ENCODE assay signal across 14 mouse cellular contexts in the genomic region with DNA sequence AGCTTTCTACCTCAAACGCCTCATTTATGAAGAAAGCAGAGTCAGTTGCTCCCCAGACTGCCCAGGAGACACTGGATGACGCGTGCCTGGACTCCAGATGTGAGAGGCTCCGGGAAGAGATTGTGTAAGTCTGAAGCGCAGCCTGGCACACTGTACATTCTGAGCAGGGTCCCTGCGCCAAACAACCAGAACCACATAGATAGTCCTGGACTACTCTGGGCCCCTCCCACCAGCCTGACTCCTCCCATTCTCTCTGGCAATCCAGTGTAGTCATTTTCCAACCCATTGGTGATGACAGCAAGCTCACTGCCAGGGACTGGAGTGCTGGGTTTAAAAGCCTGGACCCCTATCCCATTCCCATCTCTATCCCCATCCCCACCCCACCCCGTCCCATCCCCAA. TPM values are rescaled to one million over a fixed set of nuclear protein-coding genes. Genes with fewer than 3 reads are reported as not detected.
A peak's percentile ranks its signal among the peaks of the same experiment; 100 is the strongest.
DNase-seq lines count a peak whose midpoint lies in the region; ATAC-seq lines count a peak whose summit lies in the region.
"Had no signal": no experiment of that assay in that cellular context is flagged by ENCODE, and none has a peak within 500 bp of the region (broad histone marks: within the 10 kb centered on the region; RNA-seq: fewer than 3 reads in every experiment).

No protein-coding gene starts in this region.

- peak; percentile 48 for DNase-seq in heart, postnatal 4 days
- no peak for DNase-seq in heart, adult 8-10 months (ENCODE audit: low spot score)
- DNase-seq in 3T3-L1 (ENCODE audit: low read depth, low spot score) (peak; percentile 89), NIH3T3 (ENCODE audit: low read depth) (peak; percentile 88), liver (peak; percentile 70)
- no peak for DNase-seq in right cerebral cortex, postnatal 10 days (ENCODE audit: low spot score in 2 of 2)
- DNase-seq in adrenal gland, postnatal 25 days = no peak
- DNase-seq: cerebellum, adult 9-10 months; right cerebral cortex, postnatal 25 days had no signal

- ATAC-seq in neural tube, embryonic 15.5 days (ENCODE audit: low FRiP score) = no peak
- ATAC-seq: intestine, postnatal 0 days had no signal

- peaks cover 4% of the 10 kb centered on the region; the same call in 1 of the 2 replicates for H3K4me1 ChIP-seq in neural tube, embryonic 15.5 days

- WGBS in neural tube, embryonic 15.5 days = 88% methylated on average over 7 of the region's 7 CpGs

- no peak overlapping the region for H3K4me3 ChIP-seq in neural tube, embryonic 15.5 days (replicated peaks)
- H3K4me3 ChIP-seq: forebrain, embryonic 12.5 days; gastrocnemius, adult 2 months; hindbrain, embryonic 10.5 days had no signal

- H3K27ac ChIP-seq in neural tube, embryonic 15.5 days (replicated peaks) = no peak overlapping the region
- H3K27ac ChIP-seq: forebrain, embryonic 12.5 days had no signal

- no peaks in the 10 kb centered on the region for H3K9me3 ChIP-seq in neural tube, embryonic 15.5 days (replicated peaks)
- H3K9me3 ChIP-seq: forebrain, embryonic 12.5 days; hindbrain, embryonic 10.5 days had no signal

- no peaks in the 10 kb centered on the region for H3K27me3 ChIP-seq in neural tube, embryonic 15.5 days (replicated peaks)
- H3K27me3 ChIP-seq: forebrain, embryonic 12.5 days had no signal

- no peaks in the 10 kb centered on the region for H3K36me3 ChIP-seq in neural tube, embryonic 15.5 days
- H3K36me3 ChIP-seq: forebrain, embryonic 12.5 days; hindbrain, embryonic 10.5 days had no signal

- no peak overlapping the region for H3K9ac ChIP-seq in neural tube, embryonic 15.5 days (replicated peaks)
- H3K9ac ChIP-seq: forebrain, embryonic 12.5 days had no signal

- no peak overlapping the region for H3K4me2 ChIP-seq in neural tube, embryonic 15.5 days
- H3K4me2 ChIP-seq: forebrain, embryonic 12.5 days had no signal

RNA-seq across cellular contexts. Expression of a gene that starts 24.5 kb away (rescaled TPM):
- total RNA-seq in heart, postnatal 4 days (2021) = 100 to 1,000 TPM; 313 to 318 TPM
- total RNA-seq in heart, adult 8-10 months (2022) = 100 to 1,000 TPM; 236 to 258 (median 249) TPM
- total RNA-seq in adrenal gland, postnatal 25 days (2021) = 65.5 and 72.8 TPM in 2 replicates
- polyA plus RNA-seq in neural tube, embryonic 15.5 days (2015; fragmentation: Nextera tagmentation; extraction: Ambion mirVana) = 45.3 and 62.7 TPM in 2 replicates

RNA-seq across cellular contexts. Expression of a gene that starts 56.0 kb away (rescaled TPM):
- 100 to 1,000 TPM; 132 to 135 TPM for total RNA-seq in heart, postnatal 4 days (2021)
- 10 to 100 TPM; 47.4 to 70.9 (median 55.8) TPM for total RNA-seq in heart, adult 8-10 months (2022)
- total RNA-seq in adrenal gland, postnatal 25 days (2021) = 133 and 151 TPM in 2 replicates
- polyA plus RNA-seq in neural tube, embryonic 15.5 days (2015; fragmentation: Nextera tagmentation; extraction: Ambion mirVana) = 174 and 181 TPM in 2 replicates

Comparison
In these comparisons a context has a peak if more than half of its experiments do, and no peak if none do; other contexts are left out.
1. DNase-seq: peak in heart, postnatal 4 days (single experiment), 3T3-L1 (single experiment), NIH3T3 (single experiment) and liver (single experiment); none in heart, adult 8-10 months (single experiment), right cerebral cortex, postnatal 10 days (0 of 2) and adrenal gland, postnatal 25 days (single experiment).